Comparison of ENCODE assay signal across 8 mouse cellular contexts in genomic region chr5:24750321-24751304, GRCm38 (mm10). TPM values are rescaled to one million over a fixed set of nuclear protein-coding genes. Genes with fewer than 3 reads are reported as not detected.
DNase-seq lines count a peak whose midpoint lies in the region; ATAC-seq and TF ChIP-seq lines count a peak whose summit lies in the region.

No protein-coding gene starts in this region.

- peak overlapping the region; percentile 11 for H3K4me3 ChIP-seq in C2C12 (ENCODE audit: insufficient read depth, poor library complexity, severe bottlenecking)
- H3K4me3 ChIP-seq in bone marrow macrophage, adult 2 months (ENCODE audit: insufficient read depth, low read length) = peak overlapping the region; percentile 92
- peak overlapping the region; percentile 56 for H3K4me3 ChIP-seq in embryonic facial prominence, embryonic 15.5 days (replicated peaks)
- peak overlapping the region; percentile 72 for H3K4me3 ChIP-seq in heart, embryonic 10.5 days
- H3K4me3 ChIP-seq in kidney, embryonic 15.5 days (replicated peaks) = peak overlapping the region; percentile 55
- peak overlapping the region; percentile 54 for H3K4me3 ChIP-seq in limb, embryonic 15.5 days
- H3K4me3 ChIP-seq in midbrain, postnatal 0 days (ENCODE audit: low read depth, low read length) = peak overlapping the region; percentile 46

- H3K79me2 ChIP-seq in C2C12 (ENCODE audit: control insufficient read depth, insufficient read depth) = no peaks in the 10 kb centered on the region

- peak overlapping the region; percentile 78 for H3K27ac ChIP-seq in bone marrow macrophage, adult 2 months (ENCODE audit: insufficient read depth, low read depth, low read length)
- peak overlapping the region; percentile 93 for H3K27ac ChIP-seq in embryonic facial prominence, embryonic 15.5 days (replicated peaks)
- H3K27ac ChIP-seq in heart, embryonic 10.5 days = peak overlapping the region; percentile 97
- H3K27ac ChIP-seq in kidney, embryonic 15.5 days = peak overlapping the region; percentile 97
- peak overlapping the region; percentile 96 for H3K27ac ChIP-seq in limb, embryonic 15.5 days
- peak overlapping the region; percentile 79 for H3K27ac ChIP-seq in midbrain, postnatal 0 days (ENCODE audit: low read depth, low read length)

- TF ChIP-seq CTCF in C2C12 (IDR thresholded peaks at IDR 0.05; ENCODE audit: control insufficient read depth, insufficient read depth, insufficient read length) = peak; percentile 93
- peak; percentile 61 for TF ChIP-seq CTCF in bone marrow macrophage, adult 2 months (IDR thresholded peaks at IDR 0.05; ENCODE audit: low read depth, low read length)
- peak; percentile 84 for TF ChIP-seq CTCF in midbrain, postnatal 0 days (IDR thresholded peaks at IDR 0.05)

- H3K79me3 ChIP-seq in C2C12 (ENCODE audit: low read depth) = no peaks in the 10 kb centered on the region

- H3K9ac ChIP-seq in embryonic facial prominence, embryonic 15.5 days = peak overlapping the region; percentile 72
- peak overlapping the region; percentile 77 for H3K9ac ChIP-seq in kidney, embryonic 15.5 days
- peak overlapping the region; percentile 70 for H3K9ac ChIP-seq in limb, embryonic 15.5 days
- H3K9ac ChIP-seq in midbrain, postnatal 0 days (replicated peaks; ENCODE audit: low read length, poor library complexity, severe bottlenecking) = peak overlapping the region; percentile 73

- no peaks in the 10 kb centered on the region for H3K9me3 ChIP-seq in embryonic facial prominence, embryonic 15.5 days (replicated peaks)
- H3K9me3 ChIP-seq in heart, embryonic 10.5 days = no peaks in the 10 kb centered on the region
- H3K9me3 ChIP-seq in kidney, embryonic 15.5 days (replicated peaks) = no peaks in the 10 kb centered on the region
- H3K9me3 ChIP-seq in limb, embryonic 15.5 days = no peaks in the 10 kb centered on the region
- no peaks in the 10 kb centered on the region for H3K9me3 ChIP-seq in midbrain, postnatal 0 days (ENCODE audit: low read length)

- peaks cover 11% of the 10 kb centered on the region for H3K4me1 ChIP-seq in bone marrow macrophage, adult 2 months (ENCODE audit: control insufficient read depth, insufficient read depth, low read length)
- peaks cover 50% of the 10 kb centered on the region for H3K4me1 ChIP-seq in embryonic facial prominence, embryonic 15.5 days
- H3K4me1 ChIP-seq in heart, embryonic 10.5 days = peaks cover 82% of the 10 kb centered on the region
- H3K4me1 ChIP-seq in kidney, embryonic 15.5 days = peaks cover 71% of the 10 kb centered on the region
- H3K4me1 ChIP-seq in limb, embryonic 15.5 days = peaks cover 33% of the 10 kb centered on the region
- H3K4me1 ChIP-seq in midbrain, postnatal 0 days (ENCODE audit: insufficient read depth, low read length) = peaks cover 16% of the 10 kb centered on the region

- peak; percentile 96 for DNase-seq in heart, embryonic 10.5 days (ENCODE audit: low spot score)
- DNase-seq in midbrain, postnatal 0 days (ENCODE audit: low spot score) = peak; percentile 95
- peak; percentile 80 to 81 for DNase-seq in spleen, postnatal 36 days (ENCODE audit: low spot score in 2 of 2)

- no peaks in the 10 kb centered on the region for H3K36me3 ChIP-seq in C2C12 (ENCODE audit: control insufficient read depth, insufficient read depth)
- no peaks in the 10 kb centered on the region for H3K36me3 ChIP-seq in embryonic facial prominence, embryonic 15.5 days
- no peaks in the 10 kb centered on the region for H3K36me3 ChIP-seq in heart, embryonic 10.5 days
- H3K36me3 ChIP-seq in kidney, embryonic 15.5 days = no peaks in the 10 kb centered on the region
- no peaks in the 10 kb centered on the region for H3K36me3 ChIP-seq in limb, embryonic 15.5 days
- H3K36me3 ChIP-seq in midbrain, postnatal 0 days (ENCODE audit: insufficient read depth, low read length) = no peaks in the 10 kb centered on the region

- H3K4me2 ChIP-seq in embryonic facial prominence, embryonic 15.5 days (replicated peaks) = peak overlapping the region; percentile 86
- peak overlapping the region; percentile 83 for H3K4me2 ChIP-seq in kidney, embryonic 15.5 days
- H3K4me2 ChIP-seq in limb, embryonic 15.5 days = peak overlapping the region; percentile 79
- H3K4me2 ChIP-seq in midbrain, postnatal 0 days (ENCODE audit: low read depth, low read length, poor library complexity, severe bottlenecking) = peak overlapping the region; percentile 89

- WGBS in embryonic facial prominence, embryonic 15.5 days = 1% methylated on average over 58 of the region's 59 CpGs
- under 1% methylated on average over 57 of the region's 59 CpGs for WGBS in heart, embryonic 10.5 days
- WGBS in kidney, embryonic 15.5 days = 1% methylated on average over 59 of the region's 59 CpGs
- 1% methylated on average over 54 of the region's 59 CpGs for WGBS in limb, embryonic 15.5 days
- under 1% methylated on average over 56 of the region's 59 CpGs for WGBS in midbrain, postnatal 0 days

- TF ChIP-seq POLR2A in bone marrow macrophage, adult 2 months (IDR thresholded peaks at IDR 0.05; ENCODE audit: borderline replicate concordance, low read depth, low read length) = no peak; the same call in 1 of the 2 replicates

- H3K27me3 ChIP-seq in C2C12 (ENCODE audit: control insufficient read depth, insufficient read depth, insufficient read length) = peaks cover 5% of the 10 kb centered on the region
- no peaks in the 10 kb centered on the region for H3K27me3 ChIP-seq in embryonic facial prominence, embryonic 15.5 days
- no peaks in the 10 kb centered on the region for H3K27me3 ChIP-seq in heart, embryonic 10.5 days (ENCODE audit: insufficient read depth, poor library complexity, severe bottlenecking)
- H3K27me3 ChIP-seq in kidney, embryonic 15.5 days = no peaks in the 10 kb centered on the region
- no peaks in the 10 kb centered on the region for H3K27me3 ChIP-seq in limb, embryonic 15.5 days
- no peaks in the 10 kb centered on the region for H3K27me3 ChIP-seq in midbrain, postnatal 0 days (ENCODE audit: insufficient read depth, low read length)

- ATAC-seq in embryonic facial prominence, embryonic 15.5 days (ENCODE audit: insufficient number of reproducible peaks, low FRiP score, low TSS enrichment, low read depth) = peak; percentile 79
- peak; percentile 68 for ATAC-seq in kidney, embryonic 15.5 days (replicated peaks; ENCODE audit: low FRiP score)
- ATAC-seq in limb, embryonic 15.5 days (ENCODE audit: insufficient number of reproducible peaks, low FRiP score, low TSS enrichment, low read depth) = peak; percentile 80
- peak; percentile 87 for ATAC-seq in midbrain, postnatal 0 days (ENCODE audit: low FRiP score)

- peak overlapping the region; percentile 63 for H3ac ChIP-seq in C2C12 (ENCODE audit: control insufficient read depth, insufficient read length, low read depth)

TF ChIP-seq in C2C12, 6 proteins besides CTCF, POLR2A, EP300 and RAD21:
- TF ChIP-seq MYOD1 (IDR thresholded peaks at IDR 0.05; ENCODE audit: control insufficient read depth, insufficient read length, low read depth) (no peak), CEBPB (IDR thresholded peaks at IDR 0.05; ENCODE audit: low read depth) (no peak), USF1 (IDR thresholded peaks at IDR 0.05; ENCODE audit: low read depth) (no peak), MAX (IDR thresholded peaks at IDR 0.05) (no peak), MYOG (IDR thresholded peaks at IDR 0.05; ENCODE audit: control insufficient read depth, extremely low read depth, insufficient read length) (no peak), FOSL1 (IDR thresholded peaks at IDR 0.05; ENCODE audit: insufficient read depth, low read length, poor library complexity, severe bottlenecking) (no peak)
TF ChIP-seq in C2C12: peak in this region for 0.

RNA-seq across cellular contexts. Expression of gene Crygn, which starts 7.2 kb away (rescaled TPM):
- polyA plus RNA-seq in C2C12 (2012; fragmentation: generic; extraction: Trizol) = not detected
- not detected in 2 replicates for polyA plus RNA-seq in bone marrow macrophage, adult 2 months (2012; ENCODE audit: insufficient read depth, insufficient read length, missing spikeins)
- polyA plus RNA-seq in embryonic facial prominence, embryonic 15.5 days (2015; fragmentation: Nextera tagmentation; extraction: Ambion mirVana) = 2.6 and 2.8 TPM in 2 replicates
- 2.7 and 4.1 TPM in 2 replicates for polyA plus RNA-seq in heart, embryonic 10.5 days (2016; fragmentation: Nextera tagmentation; extraction: Ambion mirVana)
- 2.0 and 3.4 TPM in 2 replicates for polyA plus RNA-seq in kidney, embryonic 15.5 days (2015; fragmentation: Nextera tagmentation; extraction: Ambion mirVana)
- 2.6 TPM in 1 of 2 replicates, not detected in the other for polyA plus RNA-seq in limb, embryonic 15.5 days (2015; fragmentation: Nextera tagmentation; extraction: Ambion mirVana)
- total RNA-seq in midbrain, postnatal 0 days (2014; rRNA removed) = not detected in 2 replicates
- polyA plus RNA-seq in midbrain, postnatal 0 days (2015; fragmentation: Nextera tagmentation; extraction: Ambion mirVana) = 2.1 and 5.0 TPM in 2 replicates

RNA-seq across cellular contexts. Expression of gene Wdr86, which starts 20.1 kb away (rescaled TPM):
- not detected for polyA plus RNA-seq in C2C12 (2012; fragmentation: generic; extraction: Trizol)
- not detected in 2 replicates for polyA plus RNA-seq in bone marrow macrophage, adult 2 months (2012; ENCODE audit: insufficient read depth, insufficient read length, missing spikeins)
- 31.3 and 35.9 TPM in 2 replicates for polyA plus RNA-seq in embryonic facial prominence, embryonic 15.5 days (2015; fragmentation: Nextera tagmentation; extraction: Ambion mirVana)
- 14.0 and 29.3 TPM in 2 replicates for polyA plus RNA-seq in heart, embryonic 10.5 days (2016; fragmentation: Nextera tagmentation; extraction: Ambion mirVana)
- 28.4 and 32.4 TPM in 2 replicates for polyA plus RNA-seq in kidney, embryonic 15.5 days (2015; fragmentation: Nextera tagmentation; extraction: Ambion mirVana)
- 16.8 and 18.4 TPM in 2 replicates for polyA plus RNA-seq in limb, embryonic 15.5 days (2015; fragmentation: Nextera tagmentation; extraction: Ambion mirVana)
- total RNA-seq in midbrain, postnatal 0 days (2014; rRNA removed) = 13.4 and 16.5 TPM in 2 replicates
- polyA plus RNA-seq in midbrain, postnatal 0 days (2015; fragmentation: Nextera tagmentation; extraction: Ambion mirVana) = 6.7 and 7.0 TPM in 2 replicates

Comparison
In these comparisons a context has a peak if more than half of its experiments do, and no peak if none do; other contexts are left out.
1. Peak in every context shown above with its lines: DNase-seq, ATAC-seq, H3K4me3 ChIP-seq and H3K27ac ChIP-seq.
2. H3K4me3 ChIP-seq: peak in every context shown above with its lines; median percentile 92 in bone marrow macrophage, adult 2 months; 72 in heart, embryonic 10.5 days; 56 in embryonic facial prominence, embryonic 15.5 days; 55 in kidney, embryonic 15.5 days; 54 in limb, embryonic 15.5 days; 46 in midbrain, postnatal 0 days; 11 in C2C12.